8 mouse cellular contexts compared by ENCODE assay signal in genomic region chr9:108065491-108066011, GRCm38 (mm10). TPM values are rescaled to one million over a fixed set of nuclear protein-coding genes. Genes with fewer than 3 reads are reported as not detected.
DNase-seq lines count a peak whose midpoint lies in the region; ATAC-seq lines count a peak whose summit lies in the region.

No protein-coding gene starts in this region.

- H3K4me1 ChIP-seq in neural tube, embryonic 13.5 days (replicated peaks): peaks cover 8% of the 10 kb centered on the region; the same call in 1 of the 2 replicates
- no peaks in the 10 kb centered on the region for H3K4me1 ChIP-seq in neural tube, embryonic 15.5 days
- H3K4me1 ChIP-seq in midbrain, embryonic 13.5 days (replicated peaks): 0 out of 2 replicates have a peak, but pooled peaks cover 4% of the 10 kb centered on the region

- no peak overlapping the region for H3K4me2 ChIP-seq in neural tube, embryonic 13.5 days
- no peak overlapping the region for H3K4me2 ChIP-seq in neural tube, embryonic 15.5 days
- H3K4me2 ChIP-seq in midbrain, embryonic 13.5 days (replicated peaks): no peak overlapping the region

- H3K27me3 ChIP-seq in neural tube, embryonic 13.5 days: no peaks in the 10 kb centered on the region
- H3K27me3 ChIP-seq in neural tube, embryonic 15.5 days (replicated peaks): no peaks in the 10 kb centered on the region
- no peaks in the 10 kb centered on the region for H3K27me3 ChIP-seq in midbrain, embryonic 13.5 days

- ATAC-seq in neural tube, embryonic 13.5 days (ENCODE audit: low read depth): peak; percentile 45; the same call in 1 of the 2 replicates
- ATAC-seq in neural tube, embryonic 15.5 days (ENCODE audit: low FRiP score): no peak
- ATAC-seq in midbrain, embryonic 13.5 days: 0 out of 2 replicates have a peak, but pooled peaks have one; percentile 44

- H3K27ac ChIP-seq in neural tube, embryonic 13.5 days (replicated peaks): no peak overlapping the region
- H3K27ac ChIP-seq in neural tube, embryonic 15.5 days (replicated peaks): no peak overlapping the region
- H3K27ac ChIP-seq in midbrain, embryonic 13.5 days: no peak overlapping the region

- H3K4me3 ChIP-seq in neural tube, embryonic 13.5 days: no peak overlapping the region
- H3K4me3 ChIP-seq in neural tube, embryonic 15.5 days (replicated peaks): no peak overlapping the region
- no peak overlapping the region for H3K4me3 ChIP-seq in midbrain, embryonic 13.5 days (replicated peaks)

- H3K9me3 ChIP-seq in neural tube, embryonic 13.5 days: no peaks in the 10 kb centered on the region
- H3K9me3 ChIP-seq in neural tube, embryonic 15.5 days (replicated peaks): no peaks in the 10 kb centered on the region
- no peaks in the 10 kb centered on the region for H3K9me3 ChIP-seq in midbrain, embryonic 13.5 days

- WGBS in neural tube, embryonic 13.5 days: 52% methylated on average over 5 of the region's 5 CpGs
- WGBS in neural tube, embryonic 15.5 days: 48% methylated on average over 5 of the region's 5 CpGs
- WGBS in midbrain, embryonic 13.5 days: 53% methylated on average over 5 of the region's 5 CpGs

- H3K9ac ChIP-seq in neural tube, embryonic 13.5 days: 0 out of 2 replicates have a peak overlapping the region, but pooled peaks have one; percentile 8
- no peak overlapping the region for H3K9ac ChIP-seq in neural tube, embryonic 15.5 days (replicated peaks)
- no peak overlapping the region for H3K9ac ChIP-seq in midbrain, embryonic 13.5 days (replicated peaks)

- intact Hi-C loops in heart, postnatal 36 days (cut with DNase I): no loop called here
- intact Hi-C loops in left cerebral cortex, postnatal 14 days (cut with DNase I): loop anchor here (5.0 kb wide), 1 partner anchor 163 kb away; no protein-coding TSS in a partner anchor

- peak; percentile 68 for DNase-seq in R1 (ENCODE audit: low read depth, low spot score)
- peak; percentile 75 to 86 for DNase-seq in cerebellum, postnatal 36 days
- DNase-seq in heart, postnatal 36 days: peak; percentile 55 to 56
- DNase-seq in left cerebral cortex, postnatal 14 days (ENCODE audit: low spot score in 2 of 2): peak; percentile 79 to 82
- DNase-seq in thymus, postnatal 36 days: peak; percentile 51 to 61

- peaks cover 62% of the 10 kb centered on the region for H3K36me3 ChIP-seq in neural tube, embryonic 13.5 days
- H3K36me3 ChIP-seq in neural tube, embryonic 15.5 days: peaks cover 29% of the 10 kb centered on the region
- peaks cover 68% of the 10 kb centered on the region for H3K36me3 ChIP-seq in midbrain, embryonic 13.5 days

RNA-seq across cellular contexts. Expression of gene Amigo3, which starts 12.6 kb away (rescaled TPM):
- 2.8 and 3.0 TPM in 2 replicates for polyA plus RNA-seq in neural tube, embryonic 13.5 days (2015; fragmentation: Nextera tagmentation; extraction: Ambion mirVana)
- polyA plus RNA-seq in neural tube, embryonic 15.5 days (2015; fragmentation: Nextera tagmentation; extraction: Ambion mirVana): 2.2 and 2.8 TPM in 2 replicates
- 1 to 10 TPM; 1.1 to 1.4 TPM for total RNA-seq in heart, postnatal 36 days (2021)
- 1 to 10 TPM; 1.5 to 2.0 TPM for total RNA-seq in left cerebral cortex, postnatal 14 days (2021)
- 3.0 and 3.3 TPM in 2 replicates for polyA plus RNA-seq in midbrain, embryonic 13.5 days (2015; fragmentation: Nextera tagmentation; extraction: Ambion mirVana)

RNA-seq across cellular contexts. Expression of gene Mst1, which starts 14.7 kb away (rescaled TPM):
- polyA plus RNA-seq in neural tube, embryonic 13.5 days (2015; fragmentation: Nextera tagmentation; extraction: Ambion mirVana): 0.18 TPM in 1 of 2 replicates, not detected in the other
- polyA plus RNA-seq in neural tube, embryonic 15.5 days (2015; fragmentation: Nextera tagmentation; extraction: Ambion mirVana): 0.50 TPM in 1 of 2 replicates, not detected in the other
- total RNA-seq in heart, postnatal 36 days (2021): not detected
- total RNA-seq in left cerebral cortex, postnatal 14 days (2021): not detected
- polyA plus RNA-seq in midbrain, embryonic 13.5 days (2015; fragmentation: Nextera tagmentation; extraction: Ambion mirVana): 0.11 and 0.23 TPM in 2 replicates

RNA-seq across cellular contexts. Expression of gene Gmppb, which starts 16.5 kb away (rescaled TPM):
- 21.9 and 25.3 TPM in 2 replicates for polyA plus RNA-seq in neural tube, embryonic 13.5 days (2015; fragmentation: Nextera tagmentation; extraction: Ambion mirVana)
- 22.0 and 28.9 TPM in 2 replicates for polyA plus RNA-seq in neural tube, embryonic 15.5 days (2015; fragmentation: Nextera tagmentation; extraction: Ambion mirVana)
- 10 to 100 TPM in 1 of 2 experiments, 1 to 10 TPM in 1; 8.4 to 10.4 TPM for total RNA-seq in heart, postnatal 36 days (2021)
- total RNA-seq in left cerebral cortex, postnatal 14 days (2021): 10 to 100 TPM; 19.0 to 22.1 TPM
- polyA plus RNA-seq in midbrain, embryonic 13.5 days (2015; fragmentation: Nextera tagmentation; extraction: Ambion mirVana): 18.1 and 18.5 TPM in 2 replicates

RNA-seq across cellular contexts. Expression of gene Rnf123, which starts 17.6 kb away (rescaled TPM):
- polyA plus RNA-seq in neural tube, embryonic 13.5 days (2015; fragmentation: Nextera tagmentation; extraction: Ambion mirVana): 43.8 and 44.0 TPM in 2 replicates
- 44.3 and 51.6 TPM in 2 replicates for polyA plus RNA-seq in neural tube, embryonic 15.5 days (2015; fragmentation: Nextera tagmentation; extraction: Ambion mirVana)
- total RNA-seq in heart, postnatal 36 days (2021): 10 to 100 TPM; 94.2 to 97.4 TPM
- total RNA-seq in left cerebral cortex, postnatal 14 days (2021): 100 to 1,000 TPM in 1 of 2 experiments, 10 to 100 TPM in 1; 93.9 to 103 TPM
- polyA plus RNA-seq in midbrain, embryonic 13.5 days (2015; fragmentation: Nextera tagmentation; extraction: Ambion mirVana): 46.2 and 55.6 TPM in 2 replicates

RNA-seq across cellular contexts. Expression of gene Apeh, which starts 28.9 kb away (rescaled TPM):
- polyA plus RNA-seq in neural tube, embryonic 13.5 days (2015; fragmentation: Nextera tagmentation; extraction: Ambion mirVana): 48.6 and 64.1 TPM in 2 replicates
- 52.3 and 53.5 TPM in 2 replicates for polyA plus RNA-seq in neural tube, embryonic 15.5 days (2015; fragmentation: Nextera tagmentation; extraction: Ambion mirVana)
- 10 to 100 TPM; 38.6 to 50.2 TPM for total RNA-seq in heart, postnatal 36 days (2021)
- total RNA-seq in left cerebral cortex, postnatal 14 days (2021): 10 to 100 TPM; 33.3 to 35.4 TPM
- 56.3 and 62.5 TPM in 2 replicates for polyA plus RNA-seq in midbrain, embryonic 13.5 days (2015; fragmentation: Nextera tagmentation; extraction: Ambion mirVana)
